Mouse (Mus musculus) hindbrain, embryonic 14.5 days (tissue): ENCODE data around the gene Bcat1. TPM values are rescaled to one million over a fixed set of nuclear protein-coding genes. Genes with fewer than 3 reads are reported as not detected.

Source experiments
- ATAC-seq: fragments of 200-750 bp; cut with Nextera tagmentation; 2 replicates; pipeline ENCODE4 v1.8.0; 2017; ENCODE audit warnings: moderate number of reproducible peaks, mild to moderate bottlenecking, moderate TSS enrichment, moderate library complexity; ENCODE audit not compliant: low FRiP score
- DNase-seq: peaks from one replicate; pipeline ENCODE4 v3.0.0-alpha.2; 2015; ENCODE audit warnings: low spot score
- H3K27ac ChIP-seq: fragments of 300-500 bp; sonication (generic); 2 replicates; pipeline ENCODE4 v1.5.1; 2014; ENCODE audit warnings: mild to moderate bottlenecking, moderate library complexity
- H3K27me3 ChIP-seq: fragments of 300-500 bp; sonication (generic); 2 replicates; pipeline ENCODE4 v1.6.1; 2014; ENCODE audit warnings: mild to moderate bottlenecking, low read length, mixed read lengths; ENCODE audit not compliant: control insufficient read depth, insufficient read depth
- H3K36me3 ChIP-seq: fragments of 300-500 bp; sonication (generic); replicated peaks from 2 replicates; pipeline ENCODE4 v1.6.1; 2014; ENCODE audit not compliant: control insufficient read depth, insufficient read depth
- H3K4me1 ChIP-seq: fragments of 300-500 bp; sonication (generic); replicated peaks from 2 replicates; pipeline ENCODE4 v1.6.1; 2014; ENCODE audit warnings: antibody characterized with exemption, low read length, mixed read lengths; ENCODE audit not compliant: control insufficient read depth, insufficient read depth
- H3K4me2 ChIP-seq: fragments of 300-500 bp; sonication (generic); replicated peaks from 2 replicates; pipeline ENCODE4 v1.6.1; 2014; ENCODE audit warnings: mild to moderate bottlenecking, moderate library complexity
- H3K4me3 ChIP-seq: fragments of 300-500 bp; sonication (generic); replicated peaks from 2 replicates; pipeline ENCODE4 v1.5.1; 2014; ENCODE audit warnings: mild to moderate bottlenecking, low read length
- H3K9ac ChIP-seq: fragments of 300-500 bp; sonication (generic); 2 replicates; pipeline ENCODE4 v1.6.1; 2014
- H3K9me3 ChIP-seq: fragments of 300-500 bp; sonication (generic); 2 replicates; pipeline ENCODE4 v1.6.1; 2016; ENCODE audit warnings: low read length; ENCODE audit not compliant: control insufficient read depth
- WGBS: fragments of 180-500 bp; shearing (Covaris S2); extraction: QIAGEN DNeasy Blood & Tissue Kit; methylation state at CpG from one replicate; pipeline ENCODE4 v1.1.7; 2014; 5-methylcytosine and 5-hydroxymethylcytosine counted together
- polyA plus RNA-seq: library from polyadenylated mRNA; unstranded; fragments of >200 nt; fragmentation: Nextera tagmentation; extraction: Ambion mirVana; gene quantifications from 2 replicates; pipeline ENCODE4 v1.2.1, GENCODE M21; 2014

The Bcat1 gene
- polyA plus RNA-seq, 1 experiment from 2014 or later, result 101 TPM

- Histone ChIP-seq H3K27me3 (no peaks in the 10 kb centered on the region), H3K4me1 (peaks cover 11% of the 10 kb centered on the region; the same call in 1 of the 2 replicates), H3K4me3 (no peak overlapping the region), H3K27ac (no peak overlapping the region), H3K36me3 (no peaks in the 10 kb centered on the region), H3K9me3 (no peaks in the 10 kb centered on the region), H3K4me2 (peak overlapping the region; percentile 7; the same call in 1 of the 2 replicates), H3K9ac (peak overlapping the region; percentile 42; the same call in 1 of the 2 replicates)
- whole genome bisulfite sequencing, result 3% methylated on average over 4 of the region's 4 CpGs
- DNase-seq (no peak), ATAC-seq (peak; percentile 43; the same call in 1 of the 2 replicates)
Measured at GRCm38 (mm10) chr6:145116098-145116672, 40.2 kb upstream of the Bcat1 start.

DNA sequence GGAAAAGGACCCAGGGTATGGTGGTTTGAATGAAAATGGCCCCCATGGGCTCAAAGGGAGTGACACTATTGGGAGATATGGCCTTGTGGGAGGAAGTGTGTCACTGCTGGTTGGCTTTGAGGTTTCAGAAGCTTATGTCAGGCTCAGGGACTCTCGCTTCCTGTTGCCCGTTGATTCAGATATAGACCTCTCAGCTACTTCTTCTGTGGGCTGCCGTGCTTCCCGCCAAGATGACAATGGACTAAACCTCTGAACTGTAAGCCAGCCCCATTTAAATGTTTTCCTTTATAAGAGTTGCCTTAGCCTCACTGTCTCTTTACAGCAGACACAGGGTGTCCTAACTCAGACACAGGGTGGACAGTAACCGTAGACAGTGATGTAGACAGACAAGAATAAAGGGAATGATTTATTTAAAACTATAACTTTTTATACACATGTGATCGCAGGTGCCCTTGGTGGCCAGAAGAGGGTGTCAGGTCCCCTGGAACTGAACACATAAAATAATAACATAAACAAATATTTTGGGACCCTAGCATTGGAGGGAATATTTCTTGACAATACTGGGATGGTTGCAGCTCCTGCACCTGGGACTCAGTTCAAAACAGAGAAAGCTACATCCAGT is 39.6 kb upstream of the Bcat1 start, which contains the start of gene Lrmp:
Gene Lrmp (plus strand): TSS at position 178 of the 622 bp plus-strand sequence.
- Histone ChIP-seq H3K9ac (peak within 1 kb of the TSS; percentile 42; the same call in 1 of the 2 replicates), H3K27me3 (no peaks in the 10 kb centered on the region), H3K4me3 (no peak within 1 kb of the TSS), H3K9me3 (no peaks in the 10 kb centered on the region), H3K36me3 (no peaks in the 10 kb centered on the region), H3K4me1 (peaks cover 11% of the 10 kb centered on the region; the same call in 1 of the 2 replicates), H3K4me2 (peak within 1 kb of the TSS; percentile 7; the same call in 1 of the 2 replicates), H3K27ac (no peak within 1 kb of the TSS)
- WGBS, result 68% methylated on average over 6 of the region's 6 CpGs
- DNase-seq (no peak), ATAC-seq (no peak)

DNA sequence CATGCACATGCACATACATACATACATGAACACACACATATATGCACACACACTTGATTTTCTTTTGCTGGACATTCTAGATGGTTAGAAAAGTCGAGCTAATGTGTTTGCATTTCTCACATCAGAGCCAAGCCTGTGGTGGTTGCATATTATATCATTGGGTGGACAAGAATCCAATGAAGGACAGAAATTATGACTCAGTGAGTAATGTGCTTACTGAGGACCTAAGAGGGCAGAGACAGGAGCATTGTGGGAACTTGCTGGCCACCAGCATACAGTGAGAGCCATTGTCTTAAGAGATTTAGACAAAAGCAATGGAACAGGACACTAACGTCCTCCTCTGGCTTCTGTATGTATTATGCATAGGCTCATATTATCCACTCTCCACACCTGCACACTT is 38.6 kb upstream of the Bcat1 start:
- Histone ChIP-seq H3K27ac (no peak overlapping the region), H3K4me3 (no peak overlapping the region), H3K36me3 (no peaks in the 10 kb centered on the region), H3K4me1 (peaks cover 11% of the 10 kb centered on the region; the same call in 1 of the 2 replicates), H3K4me2 (no peak overlapping the region), H3K9ac (no peak overlapping the region), H3K27me3 (no peaks in the 10 kb centered on the region), H3K9me3 (no peaks in the 10 kb centered on the region)
- WGBS, result 81% methylated on average over 2 of the region's 2 CpGs
- DNase-seq, result no peak
- no peak for ATAC-seq

GRCm38 (mm10) chr6:145112865-145113264 is 36.9 kb upstream of the Bcat1 start:
- no peaks in the 10 kb centered on the region for H3K36me3 ChIP-seq
- H3K9ac ChIP-seq, result no peak overlapping the region
- no peak for DNase-seq
- H3K4me2 ChIP-seq, result no peak overlapping the region
- no peaks in the 10 kb centered on the region for H3K27me3 ChIP-seq
- H3K4me3 ChIP-seq, result no peak overlapping the region
- no peaks in the 10 kb centered on the region for H3K9me3 ChIP-seq
- no peak for ATAC-seq
- H3K4me1 ChIP-seq, result peaks cover 11% of the 10 kb centered on the region; the same call in 1 of the 2 replicates
- 69% methylated on average over 6 of the region's 6 CpGs for WGBS
- H3K27ac ChIP-seq, result no peak overlapping the region

DNA sequence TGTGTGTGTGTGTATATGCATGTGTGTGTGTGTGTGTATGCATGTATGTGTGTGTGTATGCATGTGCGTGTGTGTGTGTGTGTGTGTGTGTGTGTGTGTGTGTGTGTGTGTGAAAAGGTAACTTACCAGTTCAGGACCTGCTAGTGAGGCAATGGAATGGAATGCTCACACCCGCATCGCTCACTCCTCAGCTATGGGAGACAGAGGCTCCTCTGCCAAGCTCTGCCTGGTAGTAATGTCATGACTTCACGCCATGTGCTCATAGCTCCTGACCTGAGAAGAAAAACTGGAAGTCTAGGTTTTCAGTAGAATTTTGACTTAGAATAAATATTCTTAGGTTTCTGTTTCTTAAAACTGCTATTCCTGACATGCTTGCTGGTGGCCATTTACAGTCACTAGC is 34.8 kb upstream of the Bcat1 start:
- H3K27ac ChIP-seq, result no peak overlapping the region
- DNase-seq (no peak), ATAC-seq (no peak)
- H3K9ac ChIP-seq, result no peak overlapping the region
- H3K36me3 ChIP-seq, result no peaks in the 10 kb centered on the region
- no peak overlapping the region for H3K4me3 ChIP-seq
- no peaks in the 10 kb centered on the region for H3K4me1 ChIP-seq
- 95% methylated on average over 4 of the region's 4 CpGs for WGBS
- no peak overlapping the region for H3K4me2 ChIP-seq
- no peaks in the 10 kb centered on the region for H3K27me3 ChIP-seq
- no peaks in the 10 kb centered on the region for H3K9me3 ChIP-seq

DNA sequence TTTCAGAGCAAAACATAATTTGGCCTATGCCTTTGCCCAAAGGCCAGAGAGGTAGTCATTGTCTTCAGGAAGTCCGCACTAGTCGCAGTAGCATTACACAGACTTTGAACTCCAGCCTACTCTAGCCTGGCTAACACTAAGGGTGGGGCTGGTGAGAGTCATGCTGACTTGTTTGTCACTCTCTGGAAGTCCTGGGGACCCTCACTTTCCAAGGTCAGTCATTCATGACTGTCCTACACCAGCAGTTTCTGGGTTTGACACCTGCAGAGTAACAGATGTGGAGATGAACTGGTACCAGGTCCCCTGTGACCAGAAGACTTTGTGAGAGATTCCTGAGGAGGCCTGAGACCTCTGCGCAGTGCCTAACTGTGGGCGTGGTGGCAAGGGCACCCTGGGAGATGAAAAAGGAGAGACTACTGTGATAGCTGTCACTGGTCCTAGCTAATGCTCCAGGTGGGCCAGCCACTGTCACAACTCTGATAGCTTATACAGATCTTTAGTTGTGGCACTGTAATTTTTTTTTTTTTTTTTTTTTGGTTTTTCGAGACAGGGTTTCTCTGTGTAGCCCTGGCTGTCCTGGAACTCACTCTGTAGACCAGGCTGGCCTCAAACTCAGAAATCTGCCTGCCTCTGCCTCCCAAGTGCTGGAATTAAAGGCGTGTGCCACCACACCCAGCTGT is 30.3 kb upstream of the Bcat1 start:
- no peak for ATAC-seq
- Histone ChIP-seq H3K4me1 (no peaks in the 10 kb centered on the region), H3K36me3 (no peaks in the 10 kb centered on the region), H3K27me3 (no peaks in the 10 kb centered on the region), H3K4me2 (no peak overlapping the region), H3K27ac (no peak overlapping the region), H3K4me3 (no peak overlapping the region), H3K9ac (no peak overlapping the region), H3K9me3 (no peaks in the 10 kb centered on the region)
- no peak for DNase-seq
- WGBS, result 88% methylated on average over 6 of the region's 6 CpGs

GRCm38 (mm10) chr6:145105439-145105838 is 29.5 kb upstream of the Bcat1 start:
- H3K4me3 ChIP-seq, result no peak overlapping the region
- H3K36me3 ChIP-seq, result no peaks in the 10 kb centered on the region
- H3K27ac ChIP-seq, result no peak overlapping the region
- 96% methylated on average over 10 of the region's 10 CpGs for WGBS
- DNase-seq (no peak), ATAC-seq (no peak)
- no peak overlapping the region for H3K9ac ChIP-seq
- H3K9me3 ChIP-seq, result no peaks in the 10 kb centered on the region
- no peaks in the 10 kb centered on the region for H3K27me3 ChIP-seq
- no peaks in the 10 kb centered on the region for H3K4me1 ChIP-seq
- H3K4me2 ChIP-seq, result no peak overlapping the region

DNA sequence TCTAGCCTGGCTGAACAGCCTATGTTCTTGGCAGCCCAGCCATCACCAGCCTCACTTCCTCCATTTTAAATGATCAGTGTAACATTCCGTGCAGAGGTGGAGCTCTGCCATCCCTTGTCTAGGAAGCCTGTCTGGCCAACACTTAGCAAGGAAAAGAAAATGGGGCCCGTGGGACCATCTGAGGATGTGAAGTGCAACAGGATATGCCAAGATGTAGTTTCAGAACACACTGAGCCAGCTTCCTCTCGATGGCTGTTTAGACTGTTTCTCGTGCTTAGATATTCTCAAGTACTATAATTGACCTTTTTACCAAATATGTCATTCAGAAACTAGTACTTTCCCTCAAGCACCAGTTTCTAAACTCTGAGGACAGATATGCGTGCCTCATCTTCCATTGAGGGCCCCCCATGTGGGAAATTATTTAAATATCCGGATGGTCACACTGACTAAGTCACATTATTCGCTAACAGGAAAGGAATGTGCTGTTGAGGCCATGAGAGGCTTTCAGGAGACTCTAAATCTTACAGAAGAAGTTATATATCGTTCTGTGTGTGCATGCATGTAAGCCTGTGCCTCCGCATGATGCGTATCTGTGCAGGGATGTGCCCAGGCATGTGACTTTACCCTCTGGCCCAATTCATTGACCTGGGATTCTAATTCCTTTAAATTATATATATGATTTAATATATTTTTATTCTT is 28.4 kb upstream of the Bcat1 start:
- WGBS, result 82% methylated on average over 10 of the region's 10 CpGs
- Histone ChIP-seq H3K4me2 (no peak overlapping the region), H3K4me1 (no peaks in the 10 kb centered on the region), H3K27ac (no peak overlapping the region), H3K4me3 (no peak overlapping the region), H3K36me3 (no peaks in the 10 kb centered on the region), H3K9ac (no peak overlapping the region), H3K27me3 (no peaks in the 10 kb centered on the region), H3K9me3 (no peaks in the 10 kb centered on the region)
- ATAC-seq (no peak), DNase-seq (no peak)

GRCm38 (mm10) chr6:145100923-145101322 is 24.9 kb upstream of the Bcat1 start:
- Histone ChIP-seq H3K4me2 (no peak overlapping the region), H3K9ac (no peak overlapping the region), H3K36me3 (no peaks in the 10 kb centered on the region), H3K9me3 (no peaks in the 10 kb centered on the region), H3K27ac (no peak overlapping the region), H3K4me3 (no peak overlapping the region), H3K4me1 (no peaks in the 10 kb centered on the region), H3K27me3 (no peaks in the 10 kb centered on the region)
- no peak for DNase-seq
- WGBS, result 71% methylated on average over 9 of the region's 9 CpGs
- ATAC-seq, result no peak
